Mouse (Mus musculus) cerebellum, adult 2 months (tissue): Measurements from ENCODE around the gene Fbxo27. TPM values are rescaled to one million over a fixed set of nuclear protein-coding genes. Genes with fewer than 3 reads are reported as not detected.

Experiments
- DNase-seq, 2 experiments: peaks; one replicate each; pipeline ENCODE4 v3.0.0; 2021
- H3K27ac ChIP-seq: fragments of 200-500 bp; 2 replicates; pipeline ENCODE4 v1.5.1; 2012; ENCODE audit warnings: low read length, control low read depth, inconsistent platforms; ENCODE audit not compliant: insufficient read depth
- H3K27me3 ChIP-seq: fragments of 200-500 bp; 2 replicates; pipeline ENCODE4 v1.6.1; 2012; ENCODE audit warnings: inconsistent platforms, mild to moderate bottlenecking, low read length, moderate library complexity; ENCODE audit not compliant: control insufficient read depth, insufficient read depth
- H3K4me1 ChIP-seq: fragments of 200-500 bp; 2 replicates; pipeline ENCODE4 v1.6.1; 2011; ENCODE audit warnings: low read length; ENCODE audit not compliant: control insufficient read depth, insufficient read depth
- H3K4me3 ChIP-seq: fragments of 200-500 bp; replicated peaks from 2 replicates; pipeline ENCODE3; 2011; ENCODE audit warnings: mild to moderate bottlenecking, low read depth, low read length, control low read depth; ENCODE audit not compliant: insufficient read depth
- CTCF ChIP-seq: fragments of 200-500 bp; IDR thresholded peaks from 2 replicates; pipeline ENCODE4 v1.5.1; 2011; ENCODE audit warnings: low read depth, mild to moderate bottlenecking, control low read depth, low read length, moderate library complexity, borderline replicate concordance; ENCODE audit not compliant: insufficient read depth
- POLR2A ChIP-seq: fragments of 200-500 bp; IDR thresholded peaks from 2 replicates; pipeline ENCODE4 v1.6.1; 2011; ENCODE audit warnings: low read length, control low read depth, borderline replicate concordance; ENCODE audit not compliant: insufficient read depth
- WGBS: fragments of 180-500 bp; shearing (Covaris S2); methylation state at CpG from one replicate; pipeline ENCODE4 v1.1.7; 2018; 5-methylcytosine and 5-hydroxymethylcytosine counted together
- polyA plus RNA-seq: library from polyadenylated mRNA; depleted of rRNA; stranded (reverse); fragments of >200 nt; gene quantifications from 2 replicates; pipeline ENCODE4 v1.2.3, GENCODE M21; 2012

Fbxo27 gene
- polyA plus RNA-seq, 1 experiment = 66.4 TPM

DNA sequence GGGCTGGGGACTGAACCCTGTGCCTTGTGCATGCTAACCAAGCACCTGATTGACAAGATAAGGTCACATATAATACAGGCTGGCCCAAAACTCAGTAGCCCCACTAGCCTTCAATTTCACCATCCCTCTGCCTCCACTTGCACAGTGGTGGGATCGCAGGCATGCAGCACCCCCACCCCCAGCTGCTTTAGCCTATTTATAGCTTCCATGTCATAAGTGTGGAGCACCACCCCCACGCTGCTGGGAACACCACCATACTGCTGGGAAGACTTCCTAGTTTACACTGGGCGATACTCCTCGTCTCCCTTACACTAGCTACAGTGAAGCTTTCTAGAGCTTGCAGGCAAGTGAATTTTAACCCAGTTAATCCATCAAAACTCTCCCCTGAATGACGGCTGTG is 22.0 kb downstream of the Fbxo27 start:
- H3K27me3 ChIP-seq = no peaks in the 10 kb centered on the region; the same call in 1 of the 2 replicates
- H3K27ac ChIP-seq = no peak overlapping the region
- no peaks in the 10 kb centered on the region for H3K4me1 ChIP-seq
- TF ChIP-seq POLR2A (no peak), CTCF (no peak)
- no peak overlapping the region for H3K4me3 ChIP-seq
- no peak for DNase-seq
- 91% methylated on average over 5 of the region's 5 CpGs for WGBS

DNA sequence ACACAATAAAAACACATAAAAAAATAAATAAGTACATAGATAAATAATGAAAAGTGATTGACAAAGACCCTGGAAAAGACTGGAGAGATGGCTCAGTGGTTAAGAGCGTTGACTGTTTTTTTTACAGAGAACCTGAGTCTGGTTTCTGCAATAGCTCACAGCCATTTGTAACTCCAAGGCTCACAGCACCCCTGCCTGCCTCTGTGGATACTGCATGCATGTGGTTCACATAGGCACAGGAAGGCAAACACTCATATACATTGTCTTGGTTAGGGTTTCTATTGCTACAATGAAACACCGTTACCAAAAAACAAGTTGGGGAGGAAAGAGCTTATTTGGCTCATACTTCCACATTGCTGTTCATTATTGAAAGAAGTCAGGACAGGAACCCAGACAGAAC is 22.9 kb downstream of the Fbxo27 start:
- no peaks in the 10 kb centered on the region for H3K27me3 ChIP-seq
- WGBS = 98% methylated on average over 2 of the region's 2 CpGs
- no peak for TF ChIP-seq CTCF
- TF ChIP-seq POLR2A = no peak

DNA sequence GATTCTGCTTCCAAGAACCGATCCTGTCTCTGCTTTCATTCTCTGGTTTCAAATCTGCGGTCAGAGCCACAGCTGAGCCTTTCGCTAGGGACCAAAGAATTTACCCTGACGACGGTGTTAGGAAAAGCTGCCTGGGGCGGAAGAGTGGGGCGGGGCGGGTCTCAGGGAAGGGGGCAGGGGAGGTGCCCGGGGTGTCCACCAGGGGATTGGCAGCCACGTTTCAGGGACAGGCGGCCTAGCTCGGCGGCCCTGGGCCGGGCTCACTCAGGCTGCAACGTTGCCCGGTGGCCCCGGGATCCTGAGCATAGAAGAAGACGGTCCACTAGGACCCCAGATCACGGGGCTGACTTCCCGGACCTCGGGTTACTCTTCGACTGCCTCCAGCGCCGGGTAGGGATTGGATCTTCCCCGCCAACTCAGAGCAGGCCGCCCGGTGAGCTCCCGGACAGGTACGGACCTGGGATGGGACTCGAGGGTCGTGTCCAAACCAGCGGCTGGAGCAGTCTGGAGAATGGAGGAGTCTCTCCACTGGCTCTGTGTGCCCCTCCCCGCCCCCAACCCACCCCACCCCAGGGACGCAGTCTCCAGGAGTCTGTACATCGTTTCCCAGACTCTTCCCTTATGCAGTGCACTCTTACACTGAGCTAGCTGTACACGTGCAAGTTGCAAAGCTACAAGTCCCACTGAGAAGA is 24.1 kb downstream of the Fbxo27 start, which contains the start of gene Fbxo17:
Gene Fbxo17, plus strand, starts transcription at position 215 of the 692 bp plus-strand sequence.
- WGBS = 3% methylated on average over 36 of the region's 36 CpGs
- TF ChIP-seq CTCF (no peak), POLR2A (no peak)
- peak within 1 kb of the TSS; percentile 60 for H3K4me3 ChIP-seq

More for the DNA sequence above, 22.9 kb downstream of the Fbxo27 start:
- no peak overlapping the region for H3K4me3 ChIP-seq
- H3K27ac ChIP-seq = no peak overlapping the region
- no peak for DNase-seq
- no peaks in the 10 kb centered on the region for H3K4me1 ChIP-seq

DNA sequence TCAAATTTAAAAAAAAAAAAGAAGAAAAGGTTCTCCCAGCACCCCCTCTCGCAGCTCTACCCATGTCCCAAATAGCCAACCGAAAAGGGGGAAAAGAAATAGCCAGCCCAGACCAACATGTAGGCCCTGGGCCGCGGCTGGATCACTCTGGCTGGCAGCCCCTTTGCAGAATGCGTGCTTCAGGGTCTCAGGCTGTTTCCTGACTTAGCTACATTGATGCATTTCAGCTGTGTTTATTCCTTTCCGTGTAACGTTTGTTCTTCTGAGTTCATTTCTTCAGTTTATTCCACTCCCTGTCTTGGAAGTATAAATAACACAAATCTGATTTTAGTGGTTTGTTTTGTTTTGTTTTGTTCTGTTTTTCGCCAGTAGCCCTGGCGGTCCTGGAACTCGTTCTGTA is 25.1 kb downstream of the Fbxo27 start:
- H3K27ac ChIP-seq = no peak overlapping the region
- no peak for DNase-seq
- H3K27me3 ChIP-seq = no peaks in the 10 kb centered on the region
- H3K4me1 ChIP-seq = peaks cover 3% of the 10 kb centered on the region; the same call in 1 of the 2 replicates
- WGBS = 93% methylated on average over 10 of the region's 10 CpGs
- no peak overlapping the region for H3K4me3 ChIP-seq
- no peak for TF ChIP-seq POLR2A
- no peak for TF ChIP-seq CTCF

More for the DNA sequence above, 24.1 kb downstream of the Fbxo27 start, which contains the start of gene Fbxo17:
- Histone ChIP-seq H3K27ac (no peak within 1 kb of the TSS), H3K27me3 (no peaks in the 10 kb centered on the region), H3K4me1 (peaks cover 3% of the 10 kb centered on the region; the same call in 1 of the 2 replicates)
- DNase-seq = peak; percentile 50 to 67

DNA sequence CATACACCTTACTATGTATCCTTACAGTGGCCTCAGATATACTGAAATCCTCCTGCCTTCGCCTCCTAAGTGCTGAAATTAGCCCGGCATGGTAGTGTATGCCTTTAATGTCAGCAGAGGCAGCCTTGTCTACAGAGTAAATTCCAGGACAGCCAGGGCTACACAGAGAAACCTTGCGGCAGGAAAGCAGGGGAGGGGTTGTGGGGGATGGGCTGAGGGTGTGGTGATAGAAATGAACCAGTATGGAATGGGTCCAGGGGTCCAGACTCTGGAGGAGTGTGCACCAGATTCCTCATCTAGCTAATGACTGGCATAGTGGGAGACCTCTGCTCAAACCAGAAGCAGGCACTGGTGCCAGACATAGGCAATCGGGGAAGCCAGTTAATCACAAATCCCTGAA is 26.5 kb downstream of the Fbxo27 start:
- H3K4me3 ChIP-seq = no peak overlapping the region
- TF ChIP-seq POLR2A (no peak), CTCF (no peak)
- H3K4me1 ChIP-seq = peaks cover 3% of the 10 kb centered on the region; the same call in 1 of the 2 replicates
- H3K27ac ChIP-seq = no peak overlapping the region
- no peaks in the 10 kb centered on the region for H3K27me3 ChIP-seq
- no peak for DNase-seq
- 63% methylated on average over 4 of the region's 4 CpGs for WGBS

DNA sequence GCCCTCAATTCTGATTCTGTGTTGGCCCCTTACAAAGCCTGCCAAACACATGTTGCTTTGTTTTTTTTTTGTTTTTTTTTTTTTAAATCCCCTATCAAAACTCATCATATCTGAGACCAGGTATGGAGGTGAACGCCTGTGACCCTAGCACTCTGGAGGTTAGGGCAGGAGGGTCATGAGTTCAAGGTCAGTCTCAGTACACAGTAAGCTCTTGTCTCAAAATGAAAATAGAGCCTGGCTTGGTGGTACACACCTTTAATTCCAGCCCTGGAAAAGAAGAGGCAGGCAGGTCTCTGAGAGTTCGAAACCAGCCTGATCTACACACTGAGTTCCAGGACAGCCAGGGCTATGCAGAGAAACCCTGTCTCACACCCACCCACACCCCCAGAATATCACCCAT is 27.0 kb downstream of the Fbxo27 start:
- peaks cover 3% of the 10 kb centered on the region; the same call in 1 of the 2 replicates for H3K4me1 ChIP-seq
- TF ChIP-seq POLR2A (no peak), CTCF (no peak)
- no peaks in the 10 kb centered on the region for H3K27me3 ChIP-seq
- H3K4me3 ChIP-seq = no peak overlapping the region
- 87% methylated on average over 2 of the region's 2 CpGs for WGBS
- no peak overlapping the region for H3K27ac ChIP-seq
- no peak for DNase-seq

DNA sequence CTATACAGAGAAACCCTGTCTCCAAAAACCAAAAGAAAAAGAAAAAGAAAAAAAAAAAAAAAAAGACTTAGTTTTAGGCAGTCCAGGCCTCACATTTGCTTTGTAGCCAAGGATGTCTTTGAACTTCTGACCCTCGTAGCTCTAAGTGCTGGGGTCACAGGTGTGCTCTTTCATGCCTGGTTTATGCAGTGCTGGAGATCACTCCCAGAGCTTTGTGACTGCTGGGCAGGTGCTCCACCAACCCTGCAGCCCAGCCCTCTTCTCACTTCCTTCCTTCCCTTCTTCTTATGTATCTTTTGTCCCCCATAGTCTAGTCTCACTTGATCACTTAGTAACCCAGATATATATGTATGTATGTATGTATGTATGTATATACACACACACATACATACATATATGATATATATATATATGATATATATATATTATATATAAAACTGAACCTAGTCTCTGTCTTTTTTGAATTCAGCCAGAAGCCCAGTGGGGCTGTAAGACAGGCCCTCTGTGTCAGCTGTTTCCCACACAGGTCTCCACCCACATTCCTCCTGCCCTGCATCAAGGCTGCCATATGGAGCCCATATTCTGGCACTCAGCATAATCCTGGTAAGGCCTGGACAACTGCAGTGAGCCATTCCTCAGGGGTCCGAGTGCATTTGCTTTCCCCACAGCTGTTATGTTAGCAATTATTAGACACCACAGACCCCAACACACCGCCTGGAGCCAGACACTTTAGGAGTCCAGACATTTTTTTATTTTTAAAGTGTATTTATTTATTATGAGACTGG is 28.3 kb downstream of the Fbxo27 start:
- H3K27ac ChIP-seq = no peak overlapping the region
- 49% methylated on average over 3 of the region's 3 CpGs for WGBS
- DNase-seq = no peak
- TF ChIP-seq POLR2A (no peak), CTCF (no peak)
- no peak overlapping the region for H3K4me3 ChIP-seq
- H3K27me3 ChIP-seq = no peaks in the 10 kb centered on the region
- peaks cover 3% of the 10 kb centered on the region; the same call in 1 of the 2 replicates for H3K4me1 ChIP-seq
